Mouse (Mus musculus) intestine, embryonic 14.5 days (tissue): ENCODE data around the gene Adcy7. TPM values are rescaled to one million over a fixed set of nuclear protein-coding genes. Genes with fewer than 3 reads are reported as not detected.

ENCODE experiments used
- ATAC-seq: fragments of 200-750 bp; cut with Nextera tagmentation; replicated peaks from 2 replicates; pipeline ENCODE4 v1.8.0; 2017; ENCODE audit warnings: low read depth, moderate number of reproducible peaks, moderate TSS enrichment, moderate library complexity; ENCODE audit not compliant: low FRiP score, low TSS enrichment
- DNase-seq: peaks from one replicate; pipeline ENCODE4 v3.0.0-alpha.2; 2018; ENCODE audit warnings: low spot score
- H3K27ac ChIP-seq: fragments of 300-500 bp; sonication (generic); 2 replicates; pipeline ENCODE4 v1.5.1; 2014; ENCODE audit warnings: low read depth, mild to moderate bottlenecking, control low read depth
- H3K27me3 ChIP-seq: fragments of 300-500 bp; sonication (generic); replicated peaks from 2 replicates; pipeline ENCODE4 v1.6.1; 2014; ENCODE audit warnings: low read length, control low read depth; ENCODE audit not compliant: control insufficient read depth, insufficient read depth
- H3K36me3 ChIP-seq: fragments of 300-500 bp; sonication (generic); 2 replicates; pipeline ENCODE4 v1.6.1; 2014; ENCODE audit warnings: low read length, control low read depth; ENCODE audit not compliant: control insufficient read depth, insufficient read depth
- H3K4me1 ChIP-seq: fragments of 300-500 bp; sonication (generic); replicated peaks from 2 replicates; pipeline ENCODE4 v1.6.1; 2014; ENCODE audit warnings: low read length, control low read depth, mixed read lengths; ENCODE audit not compliant: control insufficient read depth, insufficient read depth
- H3K4me2 ChIP-seq: fragments of 300-500 bp; sonication (generic); 2 replicates; pipeline ENCODE4 v1.6.1; 2014; ENCODE audit warnings: low read length
- H3K4me3 ChIP-seq: fragments of 300-500 bp; sonication (generic); 2 replicates; pipeline ENCODE4 v1.5.1; 2014; ENCODE audit warnings: low read depth, low read length, control low read depth, mixed read lengths
- H3K9ac ChIP-seq: fragments of 300-500 bp; sonication (generic); 2 replicates; pipeline ENCODE4 v1.6.1; 2014; ENCODE audit warnings: mild to moderate bottlenecking, low read length
- H3K9me3 ChIP-seq: fragments of 300-500 bp; sonication (generic); 2 replicates; pipeline ENCODE4 v1.6.1; 2016; ENCODE audit warnings: low read length, control low read depth; ENCODE audit not compliant: control insufficient read depth
- WGBS: fragments of 180-500 bp; shearing (Covaris S2); extraction: QIAGEN DNeasy Blood & Tissue Kit; methylation state at CpG from one replicate; pipeline ENCODE4 v1.1.7; 2014; 5-methylcytosine and 5-hydroxymethylcytosine counted together
- polyA plus RNA-seq: library from polyadenylated mRNA; unstranded; fragments of >200 nt; fragmentation: Nextera tagmentation; extraction: Ambion mirVana; gene quantifications from 2 replicates; pipeline ENCODE4 v1.2.1, GENCODE M21; 2014

The Adcy7 gene
- polyA plus RNA-seq, 1 experiment from 2014 or later: 2.3 TPM

DNA sequence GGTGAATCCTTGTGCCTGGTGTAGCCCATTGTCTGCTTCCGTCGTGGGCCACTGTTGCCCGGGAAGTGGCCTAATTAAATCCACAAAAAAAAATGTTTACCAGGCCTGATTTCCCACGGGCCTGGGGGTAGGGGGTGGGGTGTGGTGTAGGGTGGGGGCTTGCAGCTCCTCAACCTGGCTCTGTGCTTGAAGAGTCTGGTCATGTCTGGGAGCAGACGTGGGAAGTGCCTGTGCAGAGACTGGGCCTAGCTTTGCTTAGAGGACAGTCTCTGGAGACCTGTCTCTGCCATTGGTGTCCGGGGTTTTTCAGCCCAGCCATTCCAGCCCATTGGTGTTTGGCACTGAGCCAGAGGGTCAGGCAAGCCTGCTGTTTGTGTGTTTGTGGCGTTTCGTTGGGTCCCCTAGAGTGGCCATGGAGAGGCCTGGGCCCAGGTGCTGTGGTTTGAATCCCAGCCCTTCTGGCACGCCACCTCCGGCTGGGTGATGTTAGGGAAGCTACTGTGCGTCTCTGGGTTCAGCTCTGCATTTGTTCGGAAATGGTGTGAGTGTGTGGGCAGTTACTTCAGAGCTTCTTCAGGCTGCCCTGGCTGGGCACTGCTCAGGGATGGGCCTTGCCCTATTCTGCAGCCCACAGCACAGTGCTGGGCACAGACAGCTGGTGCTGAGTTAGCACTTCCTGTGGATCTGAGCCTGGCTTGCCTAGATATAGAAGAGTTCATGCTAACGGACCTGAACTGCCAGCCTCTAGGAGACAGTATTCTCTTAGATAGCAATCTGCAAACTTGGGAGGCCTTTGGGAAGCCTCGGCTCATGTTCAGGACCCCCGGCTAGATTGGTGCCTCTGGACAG lies 29.6 kb downstream of the Adcy7 start:
- H3K9ac ChIP-seq: no peak overlapping the region

DNA sequence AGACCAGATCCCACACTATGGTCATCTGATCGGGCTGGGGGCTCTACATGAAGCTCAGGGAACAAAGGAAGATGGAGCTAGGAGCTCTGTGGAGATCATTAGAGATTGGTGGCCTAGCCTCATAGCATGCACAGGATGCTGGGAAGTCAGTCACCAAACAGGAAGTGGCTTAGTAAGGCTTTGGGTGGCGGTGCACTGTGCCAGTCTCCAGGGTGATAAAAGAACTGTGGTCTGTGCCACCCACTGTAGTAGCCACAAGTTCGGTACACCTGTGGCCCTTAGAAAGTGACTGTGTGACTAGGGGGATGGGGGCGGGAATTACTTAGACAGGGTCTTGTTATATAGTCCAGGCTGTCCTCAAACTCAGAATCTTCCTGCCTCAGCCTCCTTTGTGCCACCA lies 33.6 kb downstream of the Adcy7 start:
- no peaks in the 10 kb centered on the region for H3K9me3 ChIP-seq
- H3K9ac ChIP-seq: no peak overlapping the region
- no peaks in the 10 kb centered on the region for H3K27me3 ChIP-seq
- ATAC-seq (no peak), DNase-seq (no peak)
- 90% methylated on average over 4 of the region's 4 CpGs for WGBS
- H3K36me3 ChIP-seq: no peaks in the 10 kb centered on the region
- no peak overlapping the region for H3K27ac ChIP-seq
- H3K4me2 ChIP-seq: no peak overlapping the region
- no peak overlapping the region for H3K4me3 ChIP-seq
- no peaks in the 10 kb centered on the region for H3K4me1 ChIP-seq

More for the DNA sequence above, 29.6 kb downstream of the Adcy7 start:
- Histone ChIP-seq H3K4me2 (no peak overlapping the region), H3K9me3 (no peaks in the 10 kb centered on the region), H3K4me3 (no peak overlapping the region), H3K36me3 (no peaks in the 10 kb centered on the region), H3K27ac (no peak overlapping the region), H3K27me3 (no peaks in the 10 kb centered on the region), H3K4me1 (no peaks in the 10 kb centered on the region)
- 72% methylated on average over 15 of the region's 15 CpGs for WGBS
- ATAC-seq (no peak), DNase-seq (no peak)

- H3K4me2 ChIP-seq: no peak overlapping the region
- H3K27ac ChIP-seq: no peak overlapping the region
- H3K4me1 ChIP-seq: no peaks in the 10 kb centered on the region
- ATAC-seq: no peak
- H3K36me3 ChIP-seq: no peaks in the 10 kb centered on the region
- no peak overlapping the region for H3K9ac ChIP-seq
- H3K9me3 ChIP-seq: no peaks in the 10 kb centered on the region
- H3K27me3 ChIP-seq: no peaks in the 10 kb centered on the region
- no peak overlapping the region for H3K4me3 ChIP-seq
- DNase-seq: no peak
- whole genome bisulfite sequencing: 63% methylated on average over 14 of the region's 14 CpGs
Observed at GRCm38 (mm10) chr8:88306511-88306910, 34.3 kb downstream of the Adcy7 start.

GRCm38 (mm10) chr8:88307736-88308135 lies 35.5 kb downstream of the Adcy7 start:
- Histone ChIP-seq H3K27me3 (no peaks in the 10 kb centered on the region), H3K36me3 (no peaks in the 10 kb centered on the region), H3K4me1 (no peaks in the 10 kb centered on the region), H3K9ac (no peak overlapping the region), H3K9me3 (no peaks in the 10 kb centered on the region), H3K4me3 (no peak overlapping the region), H3K4me2 (no peak overlapping the region), H3K27ac (no peak overlapping the region)
- DNase-seq: no peak
- 90% methylated on average over 4 of the region's 4 CpGs for WGBS
- ATAC-seq: no peak

DNA sequence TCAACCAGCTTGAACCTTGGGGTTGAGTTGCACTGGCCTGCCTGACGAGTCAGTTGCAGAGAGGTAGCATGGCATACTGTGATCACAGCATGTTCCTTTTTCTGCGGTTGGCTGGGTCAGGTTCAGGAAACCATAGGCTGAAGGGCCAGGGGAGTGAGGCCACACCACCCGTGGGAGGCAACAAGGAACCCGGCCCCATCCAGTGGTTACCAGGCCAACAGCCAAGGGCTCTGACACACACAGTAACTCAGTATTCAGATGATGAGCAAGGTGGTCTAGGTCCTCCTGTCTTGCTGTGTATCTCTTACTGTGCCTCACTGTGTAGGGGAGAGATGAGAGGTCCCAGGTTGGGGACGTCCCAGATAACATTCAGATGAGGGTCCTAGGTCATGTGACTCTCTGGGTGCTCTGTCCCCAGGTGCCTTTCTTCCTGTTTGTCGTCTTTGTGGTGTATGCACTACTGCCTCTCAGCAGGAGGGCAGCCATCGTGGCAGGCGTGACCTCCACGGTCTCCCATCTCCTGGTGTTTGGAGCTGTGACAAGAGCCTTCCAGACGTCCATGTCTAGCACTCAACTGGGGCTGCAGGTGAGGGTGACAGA lies 37.2 kb downstream of the Adcy7 start:
- Histone ChIP-seq H3K4me2 (no peak overlapping the region), H3K36me3 (no peaks in the 10 kb centered on the region), H3K27ac (no peak overlapping the region), H3K4me1 (no peaks in the 10 kb centered on the region), H3K27me3 (no peaks in the 10 kb centered on the region), H3K4me3 (no peak overlapping the region), H3K9ac (no peak overlapping the region), H3K9me3 (no peaks in the 10 kb centered on the region)
- WGBS: 77% methylated on average over 10 of the region's 10 CpGs
- DNase-seq (no peak), ATAC-seq (no peak)

GRCm38 (mm10) chr8:88309881-88310280 lies 37.7 kb downstream of the Adcy7 start:
- Histone ChIP-seq H3K9me3 (no peaks in the 10 kb centered on the region), H3K9ac (no peak overlapping the region), H3K27me3 (no peaks in the 10 kb centered on the region), H3K27ac (no peak overlapping the region), H3K4me2 (no peak overlapping the region), H3K36me3 (no peaks in the 10 kb centered on the region), H3K4me3 (no peak overlapping the region), H3K4me1 (no peaks in the 10 kb centered on the region)
- DNase-seq (no peak), ATAC-seq (no peak)
- 91% methylated on average over 7 of the region's 7 CpGs for WGBS

DNA sequence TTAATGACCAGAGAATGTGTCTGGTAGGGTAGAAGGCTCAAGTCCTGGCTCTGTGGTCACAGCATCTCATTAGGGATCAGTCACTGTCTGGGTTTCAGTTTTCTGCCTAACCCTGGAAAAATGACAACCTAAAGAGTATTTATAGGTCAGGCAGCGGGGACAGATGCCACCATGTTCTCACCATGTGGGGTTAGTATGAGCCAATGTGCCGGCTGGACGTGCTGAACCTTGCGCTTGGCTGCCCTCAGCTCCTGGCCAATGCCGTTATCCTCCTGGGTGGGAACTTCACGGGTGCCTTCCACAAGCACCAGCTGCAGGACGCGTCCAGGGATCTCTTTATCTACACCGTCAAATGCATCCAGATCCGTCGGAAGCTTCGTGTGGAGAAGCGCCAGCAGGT lies 38.1 kb downstream of the Adcy7 start:
- DNase-seq (no peak), ATAC-seq (no peak)
- Histone ChIP-seq H3K4me3 (no peak overlapping the region), H3K9me3 (no peaks in the 10 kb centered on the region), H3K27ac (no peak overlapping the region), H3K4me1 (no peaks in the 10 kb centered on the region), H3K9ac (no peak overlapping the region), H3K36me3 (no peaks in the 10 kb centered on the region), H3K27me3 (no peaks in the 10 kb centered on the region), H3K4me2 (no peak overlapping the region)
- 87% methylated on average over 13 of the region's 13 CpGs for WGBS

DNA sequence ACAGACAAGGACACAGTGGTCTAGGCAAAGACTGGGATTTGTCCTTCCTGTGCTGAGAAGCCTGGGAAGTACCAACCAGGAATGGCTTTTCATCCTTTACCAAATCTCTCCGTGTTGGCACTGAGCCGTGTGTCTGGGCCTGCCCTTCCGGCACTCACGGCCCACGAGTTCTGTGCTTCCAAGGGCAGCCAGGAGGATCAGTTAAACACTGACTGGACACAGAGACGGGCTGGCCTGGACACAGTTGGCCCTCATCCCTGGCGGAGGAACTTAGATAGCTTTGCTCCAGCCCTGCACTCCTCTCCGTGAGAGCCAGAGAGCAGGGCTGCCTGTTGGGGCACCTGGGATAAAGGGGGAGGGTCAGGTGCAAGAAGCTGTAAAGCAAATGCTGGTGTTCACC lies 40.8 kb downstream of the Adcy7 start:
- Histone ChIP-seq H3K9me3 (no peaks in the 10 kb centered on the region), H3K27me3 (no peaks in the 10 kb centered on the region), H3K36me3 (no peaks in the 10 kb centered on the region), H3K9ac (no peak overlapping the region), H3K4me1 (peaks cover 10% of the 10 kb centered on the region; the same call in 1 of the 2 replicates), H3K4me3 (no peak overlapping the region), H3K27ac (no peak overlapping the region), H3K4me2 (no peak overlapping the region)
- 75% methylated on average over 8 of the region's 8 CpGs for WGBS
- DNase-seq (no peak), ATAC-seq (no peak)

DNA sequence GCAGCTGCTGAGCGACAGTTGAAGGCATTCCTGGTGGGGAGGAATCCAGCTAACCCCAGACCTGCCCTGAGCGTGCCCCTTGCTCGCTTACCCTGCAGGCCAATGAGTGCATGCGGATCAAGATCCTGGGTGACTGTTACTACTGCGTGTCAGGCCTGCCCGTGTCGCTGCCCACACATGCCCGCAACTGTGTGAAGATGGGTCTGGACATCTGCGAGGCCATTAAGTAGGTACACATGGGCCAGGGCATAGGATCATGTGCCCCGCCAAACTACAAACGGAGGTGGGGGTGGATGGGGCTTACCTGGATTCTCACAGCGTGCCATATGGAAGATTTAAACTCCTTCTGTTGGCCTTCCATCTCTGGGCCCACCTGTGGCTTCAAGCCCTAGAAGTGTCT lies 41.8 kb downstream of the Adcy7 start:
- Histone ChIP-seq H3K4me2 (no peak overlapping the region), H3K9me3 (no peaks in the 10 kb centered on the region), H3K4me1 (peaks cover 10% of the 10 kb centered on the region; the same call in 1 of the 2 replicates), H3K27me3 (no peaks in the 10 kb centered on the region), H3K36me3 (no peaks in the 10 kb centered on the region), H3K9ac (no peak overlapping the region), H3K4me3 (no peak overlapping the region), H3K27ac (no peak overlapping the region)
- no peak for DNase-seq
- 93% methylated on average over 12 of the region's 12 CpGs for WGBS
- ATAC-seq: no peak
